Mouse (Mus musculus) heart, adult 2 months (tissue): ENCODE results near the gene Abhd6.

ENCODE experiments used
- CTCF ChIP-seq: fragments of 200-600 bp; IDR thresholded peaks from 2 replicates; pipeline ENCODE4 v1.8.1; 2022; ENCODE audit warnings: antibody characterized with exemption, mild to moderate bottlenecking, moderate library complexity
- EP300 ChIP-seq: fragments of 200-500 bp; IDR thresholded peaks from 2 replicates; pipeline ENCODE4 v1.6.1; 2011; ENCODE audit warnings: low read depth, low read length, control low read depth; ENCODE audit not compliant: insufficient read depth

GRCm38 (mm10) chr14:8092573-8092972 is 89.9 kb downstream of the Abhd6 start:
- TF ChIP-seq CTCF (peak; percentile 70), EP300 (no peak)
